Mouse (Mus musculus) left cerebral cortex, adult 9 months (tissue): ENCODE measurements at regions not wholly inside any gene's neighbourhood (a gene's known extent, or its start where the extent isn't known, plus 50 kb on each side); places are given as distances from the start of the nearest gene placed in this dataset.

Experiments used
- DNase-seq, 2 experiments: peaks; one replicate each; pipeline ENCODE4 v3.0.0; 2022; ENCODE audit warnings: low spot score in 2 of 2

DNA sequence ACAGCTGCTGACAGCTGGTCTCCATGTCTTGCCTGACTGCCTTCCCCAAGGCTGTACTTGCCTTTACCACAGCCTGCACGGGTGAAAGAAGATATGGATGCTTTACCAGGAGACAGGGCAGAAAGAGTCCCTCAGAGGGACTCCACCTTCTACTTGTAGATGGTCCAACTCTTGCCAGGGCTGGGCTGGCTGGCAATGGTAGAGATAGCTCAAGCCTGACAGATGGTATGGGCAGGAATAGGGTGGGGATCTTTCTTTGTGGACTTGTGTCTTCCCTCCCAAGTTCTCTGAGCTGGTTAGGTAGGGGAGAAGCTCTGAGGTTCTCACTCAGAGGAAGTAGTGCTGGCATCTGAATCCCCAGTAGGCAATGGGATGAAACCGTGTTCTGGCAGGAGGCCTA is 93.9 kb upstream of the Ret start:
- no peak for DNase-seq

DNA sequence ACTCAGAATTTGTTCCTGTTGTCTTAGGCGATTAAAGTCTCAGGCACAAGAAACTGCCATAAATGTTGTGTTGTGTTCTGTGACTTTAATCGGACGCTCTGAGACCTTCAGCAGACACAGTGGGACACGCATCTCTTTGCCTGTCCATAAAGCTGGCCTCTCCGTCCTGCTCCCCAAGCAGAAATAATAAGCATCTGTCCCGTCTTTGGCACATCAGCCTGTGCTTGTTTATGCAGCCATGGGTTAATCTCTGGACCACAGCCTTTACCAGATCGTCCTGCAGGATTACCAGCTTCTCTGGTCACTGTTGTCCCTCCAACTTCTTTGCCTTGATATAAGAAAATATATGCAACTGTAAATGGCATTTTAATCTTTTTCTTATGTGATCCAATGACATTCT is 87.7 kb upstream of the Ret start:
- no peak for DNase-seq

DNA sequence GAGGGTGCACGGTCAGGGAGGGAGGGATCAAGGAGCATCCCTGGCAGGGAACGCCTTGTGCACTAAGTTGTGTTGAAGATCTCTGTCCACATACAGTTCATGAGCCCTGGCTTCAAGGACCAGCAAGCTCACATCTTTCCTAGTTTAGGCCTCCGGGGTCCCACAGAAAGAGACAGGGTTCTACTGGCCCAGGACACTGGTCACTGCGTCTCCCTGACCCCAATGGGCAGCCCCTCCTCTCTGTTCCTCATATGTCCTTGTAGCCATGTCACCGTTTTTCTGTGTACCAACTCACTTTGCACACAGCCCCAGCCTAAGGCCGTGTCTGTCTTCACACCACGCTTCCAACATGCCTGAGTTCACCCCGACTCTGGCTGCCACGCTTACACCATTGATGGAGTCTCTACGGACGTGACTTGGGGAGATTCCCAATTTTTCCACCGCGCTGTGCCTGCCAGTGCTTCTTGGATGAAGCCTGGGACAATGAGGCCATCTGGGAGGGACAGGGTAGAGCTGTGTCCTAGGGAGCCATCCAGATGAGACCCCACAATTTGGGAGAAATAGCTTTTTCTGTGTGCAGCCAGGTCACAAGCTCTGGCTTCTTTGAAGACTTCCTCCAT is 86.5 kb upstream of the Ret start:
- no peak for DNase-seq

DNA sequence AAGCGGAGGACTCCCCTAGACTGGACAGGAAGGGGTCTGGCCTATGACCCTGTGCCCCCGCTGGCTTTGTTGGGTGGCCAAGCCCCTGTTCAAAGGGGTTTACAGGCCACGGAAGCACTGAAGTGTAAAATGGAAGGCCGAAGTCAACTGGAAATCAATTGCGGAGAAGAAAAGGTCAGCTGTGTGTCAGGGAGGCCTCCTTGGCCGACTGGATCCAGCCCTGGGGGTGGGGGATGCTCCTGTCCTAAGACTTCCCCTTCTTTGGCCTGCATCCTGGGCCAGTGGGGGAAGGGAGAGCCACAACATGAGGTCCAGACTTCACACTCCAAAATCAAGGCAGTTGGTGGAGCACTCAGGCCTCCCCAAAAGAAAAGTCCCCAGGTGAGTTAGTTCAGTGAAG is 66.4 kb upstream of the Ret start:
- no peak for DNase-seq

GRCm38 (mm10) chr6:118259881-118260280 is 62.4 kb upstream of the Ret start:
- DNase-seq: no peak

DNA sequence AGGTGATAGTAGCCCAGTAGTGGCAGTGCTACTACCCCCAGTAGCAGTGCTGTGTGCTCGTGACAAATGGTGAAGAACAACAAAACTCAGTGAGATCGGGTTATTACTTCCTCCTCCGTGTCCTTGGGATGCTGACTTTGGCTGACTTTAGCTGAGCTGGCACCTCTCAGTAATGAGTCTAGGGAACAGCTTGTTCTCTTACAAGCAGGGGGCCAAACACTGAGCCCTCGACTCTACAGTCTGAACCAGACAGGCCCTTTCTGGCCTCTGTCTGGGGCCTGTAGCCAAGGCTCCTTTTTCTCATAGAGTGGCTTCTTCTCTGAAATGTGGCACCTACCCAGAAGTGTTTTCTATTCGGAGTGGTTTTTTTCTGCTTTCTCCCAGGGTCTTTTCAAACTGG is 57.4 kb upstream of the Ret start:
- DNase-seq: no peak

DNA sequence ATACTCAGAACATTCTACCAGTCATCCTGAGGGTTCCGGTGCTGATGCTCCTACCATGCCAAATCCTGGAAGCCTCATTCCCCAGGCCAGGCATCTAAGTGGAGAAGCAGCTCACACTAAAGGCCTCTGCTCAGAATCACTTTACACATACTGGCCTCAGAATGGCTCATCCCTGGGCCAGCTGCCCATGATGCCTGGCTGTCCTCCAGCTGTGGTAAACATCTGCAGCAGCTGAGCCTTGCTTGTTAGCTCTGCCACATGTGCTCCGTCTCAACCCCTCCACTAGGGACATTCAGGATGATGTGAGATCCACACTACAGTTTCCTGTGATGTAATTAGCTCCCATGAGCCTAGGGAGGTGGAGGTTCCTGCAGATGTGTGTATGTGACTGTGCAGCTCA is 55.2 kb upstream of the Ret start:
- no peak for DNase-seq

GRCm38 (mm10) chr6:118251131-118251530 is 53.6 kb upstream of the Ret start:
- DNase-seq: no peak

GRCm38 (mm10) chr6:118250006-118250405 is 52.5 kb upstream of the Ret start:
- DNase-seq: no peak
